Mouse (Mus musculus) intestine, embryonic 15.5 days (tissue): Measurements from ENCODE around the gene Obscn. TPM values are rescaled to one million over a fixed set of nuclear protein-coding genes. Genes with fewer than 3 reads are reported as not detected.

Experiments used
- ATAC-seq: fragments of 200-750 bp; cut with Nextera tagmentation; 2 replicates; pipeline ENCODE4 v1.8.0; 2017; ENCODE audit warnings: moderate TSS enrichment, moderate library complexity
- H3K27ac ChIP-seq: fragments of 300-500 bp; sonication (generic); 2 replicates; pipeline ENCODE4 v1.5.1; 2015; ENCODE audit warnings: mild to moderate bottlenecking, inconsistent platforms
- H3K27me3 ChIP-seq: fragments of 300-500 bp; sonication (generic); replicated peaks from 2 replicates; pipeline ENCODE4 v1.6.1; 2015; ENCODE audit warnings: inconsistent platforms
- H3K36me3 ChIP-seq: fragments of 300-500 bp; sonication (generic); 2 replicates; pipeline ENCODE4 v1.6.1; 2015; ENCODE audit warnings: inconsistent platforms
- H3K4me1 ChIP-seq: fragments of 300-500 bp; sonication (generic); replicated peaks from 2 replicates; pipeline ENCODE4 v1.6.1; 2015; ENCODE audit warnings: inconsistent platforms
- H3K4me2 ChIP-seq: fragments of 300-500 bp; sonication (generic); replicated peaks from 2 replicates; pipeline ENCODE4 v1.6.1; 2015; ENCODE audit warnings: mild to moderate bottlenecking, inconsistent platforms
- H3K4me3 ChIP-seq: fragments of 300-500 bp; sonication (generic); replicated peaks from 2 replicates; pipeline ENCODE4 v1.5.1; 2015; ENCODE audit warnings: inconsistent platforms
- H3K9ac ChIP-seq: fragments of 300-500 bp; sonication (generic); 2 replicates; pipeline ENCODE4 v1.6.1; 2015; ENCODE audit warnings: inconsistent platforms
- H3K9me3 ChIP-seq: fragments of 300-500 bp; sonication (generic); 2 replicates; pipeline ENCODE4 v1.6.1; 2016; ENCODE audit warnings: inconsistent platforms
- WGBS: fragments of 180-500 bp; shearing (Covaris S2); methylation state at CpG from one replicate; pipeline ENCODE4 v1.1.7; 2015; 5-methylcytosine and 5-hydroxymethylcytosine counted together
- polyA plus RNA-seq: library from polyadenylated mRNA; unstranded; fragments of >200 nt; fragmentation: Nextera tagmentation; extraction: Ambion mirVana; gene quantifications from 2 replicates; pipeline ENCODE4 v1.2.1, GENCODE M21; 2015

Gene Obscn
- polyA plus RNA-seq, 1 experiment from 2014 or later: 1.3 TPM

DNA sequence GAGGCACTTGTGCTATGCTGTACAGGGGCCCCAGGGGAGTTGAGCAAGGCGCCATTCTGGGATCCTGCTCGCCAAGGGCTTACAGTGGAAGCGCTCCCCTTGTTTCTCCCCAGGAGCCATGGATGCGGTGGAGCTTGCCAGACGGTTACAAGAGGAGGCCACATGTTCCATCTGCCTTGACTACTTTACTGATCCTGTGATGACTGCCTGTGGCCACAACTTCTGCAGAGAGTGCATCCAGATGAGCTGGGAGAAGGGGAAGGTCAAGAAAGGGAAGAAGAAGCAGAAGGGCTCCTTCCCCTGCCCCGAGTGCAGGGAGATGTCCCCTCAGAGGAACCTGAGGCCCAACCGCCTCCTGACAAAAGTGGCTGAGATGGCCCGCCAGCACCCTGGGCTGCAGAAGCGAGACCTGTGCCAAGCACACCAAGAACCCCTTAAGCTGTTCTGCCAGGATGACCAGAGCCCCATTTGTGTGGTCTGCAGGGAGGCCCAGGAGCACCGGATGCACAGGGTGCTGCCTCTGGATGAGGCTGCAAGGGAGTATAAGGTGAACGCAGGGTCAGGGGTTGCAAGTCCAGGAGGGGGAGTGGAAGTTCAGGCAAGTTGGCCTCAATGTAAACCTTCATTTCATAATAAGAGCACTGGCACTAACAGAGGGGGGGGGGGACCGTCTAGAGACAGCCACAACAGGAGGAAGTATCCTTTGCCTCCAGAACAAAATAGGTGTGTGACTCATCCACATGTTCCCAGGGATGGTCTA is 171.0 kb downstream of the Obscn start:
- Histone ChIP-seq H3K9me3 (no peaks in the 10 kb centered on the region), H3K36me3 (no peaks in the 10 kb centered on the region), H3K27me3 (peaks cover 11% of the 10 kb centered on the region; the same call in 1 of the 2 replicates), H3K27ac (no peak overlapping the region), H3K4me2 (no peak overlapping the region), H3K4me1 (peaks cover 14% of the 10 kb centered on the region), H3K4me3 (no peak overlapping the region), H3K9ac (no peak overlapping the region)
- ATAC-seq: peak; percentile 45; the same call in 1 of the 2 replicates
- WGBS: 42% methylated on average over 12 of the region's 12 CpGs

GRCm38 (mm10) chr11:58964216-58964615 is 172.0 kb downstream of the Obscn start:
- Histone ChIP-seq H3K27ac (no peak overlapping the region), H3K4me1 (peaks cover 15% of the 10 kb centered on the region), H3K4me3 (no peak overlapping the region), H3K27me3 (peaks cover 11% of the 10 kb centered on the region; the same call in 1 of the 2 replicates), H3K36me3 (no peaks in the 10 kb centered on the region), H3K4me2 (no peak overlapping the region), H3K9ac (no peak overlapping the region), H3K9me3 (no peaks in the 10 kb centered on the region)
- 89% methylated on average over 7 of the region's 7 CpGs for WGBS
- no peak for ATAC-seq

DNA sequence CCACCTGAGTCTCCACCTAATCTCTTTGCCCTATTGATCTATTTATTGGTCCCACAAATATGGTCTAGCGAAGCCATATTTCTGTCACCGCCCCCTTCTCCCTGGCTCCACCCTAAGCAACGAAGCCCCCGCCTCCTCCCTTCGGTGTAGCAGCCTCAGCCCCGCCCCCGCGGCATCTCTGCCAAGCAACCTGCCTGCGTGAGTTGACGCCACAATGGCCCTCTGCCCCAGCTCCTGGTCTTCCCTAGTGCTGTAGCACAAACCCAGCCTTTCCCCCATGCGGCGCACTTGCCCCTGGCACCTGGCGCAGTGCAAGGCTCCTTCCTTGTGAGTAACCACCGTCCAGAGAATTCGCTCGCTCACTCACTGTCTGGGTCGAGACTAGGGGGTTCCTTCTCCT is 172.7 kb downstream of the Obscn start:
- peaks cover 12% of the 10 kb centered on the region for H3K4me1 ChIP-seq
- no peak overlapping the region for H3K27ac ChIP-seq
- 0 out of 2 replicates have a peak overlapping the region, but pooled peaks have one; percentile 6 for H3K4me2 ChIP-seq
- no peak overlapping the region for H3K4me3 ChIP-seq
- no peak overlapping the region for H3K9ac ChIP-seq
- no peaks in the 10 kb centered on the region for H3K9me3 ChIP-seq
- ATAC-seq: no peak
- 37% methylated on average over 17 of the region's 17 CpGs for WGBS
- H3K36me3 ChIP-seq: no peaks in the 10 kb centered on the region
- H3K27me3 ChIP-seq: peaks cover 11% of the 10 kb centered on the region; the same call in 1 of the 2 replicates

DNA sequence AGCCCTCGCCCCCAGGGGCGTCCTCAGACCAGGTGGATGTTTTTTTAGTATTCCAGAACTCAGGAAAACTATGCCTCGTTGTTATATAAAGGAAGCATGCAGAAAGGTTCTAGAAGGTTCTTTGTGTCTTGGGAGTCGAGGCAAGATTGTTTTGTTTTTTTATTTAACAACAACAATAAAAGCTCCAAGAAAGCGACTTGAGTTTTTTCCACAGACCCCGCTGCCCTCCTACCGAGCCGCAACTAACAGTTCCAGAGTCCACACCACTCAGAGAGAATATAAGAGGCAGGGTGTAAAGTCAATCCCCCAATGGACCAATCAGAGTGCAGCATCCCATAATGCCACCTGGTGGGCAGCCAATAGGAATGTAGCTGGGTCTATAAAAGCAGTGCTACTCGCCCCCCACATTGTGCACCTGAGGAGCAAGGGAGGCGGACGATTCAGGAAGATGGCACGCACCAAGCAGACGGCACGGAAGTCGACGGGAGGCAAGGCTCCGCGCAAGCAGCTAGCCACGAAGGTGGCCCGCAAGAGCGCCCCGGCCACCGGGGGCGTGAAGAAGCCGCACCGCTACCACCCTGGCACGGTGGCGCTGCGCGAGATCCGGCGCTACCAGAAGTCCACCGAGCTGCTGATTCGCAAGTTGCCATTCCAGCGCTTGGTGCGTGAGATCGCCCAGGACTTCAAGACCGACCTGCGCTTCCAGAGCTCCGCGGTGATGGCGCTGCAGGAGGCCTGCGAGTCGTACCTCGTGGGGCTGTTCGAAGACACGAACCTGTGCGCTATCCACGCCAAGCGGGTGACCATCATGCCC is 174.6 kb downstream of the Obscn start:
- peaks cover 11% of the 10 kb centered on the region; the same call in 1 of the 2 replicates for H3K27me3 ChIP-seq
- no peaks in the 10 kb centered on the region for H3K36me3 ChIP-seq
- H3K4me3 ChIP-seq: no peak overlapping the region
- no peak overlapping the region for H3K9ac ChIP-seq
- ATAC-seq: no peak
- peaks cover 24% of the 10 kb centered on the region for H3K4me1 ChIP-seq
- no peak overlapping the region for H3K4me2 ChIP-seq
- 58% methylated on average over 50 of the region's 50 CpGs for WGBS
- no peaks in the 10 kb centered on the region for H3K9me3 ChIP-seq
- no peak overlapping the region for H3K27ac ChIP-seq

DNA sequence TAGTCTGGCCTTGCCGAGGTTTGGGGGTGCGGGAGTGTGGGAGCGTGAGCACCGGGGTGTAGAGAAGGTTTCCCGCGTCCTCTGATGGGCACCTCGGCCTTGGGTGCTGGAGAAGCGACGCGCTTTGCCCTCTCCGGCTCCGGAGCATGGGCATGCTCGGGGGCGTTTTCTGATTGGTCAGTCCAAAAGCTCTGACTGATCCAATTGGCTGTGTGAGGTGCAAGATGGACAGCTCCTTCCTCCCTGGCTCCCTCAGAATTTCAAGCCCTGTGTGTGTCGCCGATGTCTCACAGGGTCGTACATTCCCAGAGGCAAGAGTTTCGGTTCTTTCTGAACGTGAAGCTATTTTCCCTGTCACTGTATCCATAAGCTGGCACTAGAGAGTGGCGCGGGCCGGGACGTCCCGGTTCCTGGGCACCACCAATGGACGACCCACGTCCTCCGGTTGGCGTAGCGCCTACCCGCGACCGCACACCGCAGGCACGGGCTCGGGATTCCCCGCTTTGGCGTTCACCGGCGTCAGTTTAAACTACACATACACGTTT is 176.2 kb downstream of the Obscn start:
- H3K27ac ChIP-seq: no peak overlapping the region
- 0 out of 2 replicates have a peak overlapping the region, but pooled peaks have one; percentile 12 for H3K9ac ChIP-seq
- H3K4me1 ChIP-seq: peaks cover 19% of the 10 kb centered on the region
- peaks cover 11% of the 10 kb centered on the region; the same call in 1 of the 2 replicates for H3K27me3 ChIP-seq
- H3K4me3 ChIP-seq: peak overlapping the region; percentile 51
- no peaks in the 10 kb centered on the region for H3K36me3 ChIP-seq
- peak; percentile 88 for ATAC-seq
- WGBS: 2% methylated on average over 40 of the region's 40 CpGs
- H3K4me2 ChIP-seq: peak overlapping the region; percentile 82
- no peaks in the 10 kb centered on the region for H3K9me3 ChIP-seq

DNA sequence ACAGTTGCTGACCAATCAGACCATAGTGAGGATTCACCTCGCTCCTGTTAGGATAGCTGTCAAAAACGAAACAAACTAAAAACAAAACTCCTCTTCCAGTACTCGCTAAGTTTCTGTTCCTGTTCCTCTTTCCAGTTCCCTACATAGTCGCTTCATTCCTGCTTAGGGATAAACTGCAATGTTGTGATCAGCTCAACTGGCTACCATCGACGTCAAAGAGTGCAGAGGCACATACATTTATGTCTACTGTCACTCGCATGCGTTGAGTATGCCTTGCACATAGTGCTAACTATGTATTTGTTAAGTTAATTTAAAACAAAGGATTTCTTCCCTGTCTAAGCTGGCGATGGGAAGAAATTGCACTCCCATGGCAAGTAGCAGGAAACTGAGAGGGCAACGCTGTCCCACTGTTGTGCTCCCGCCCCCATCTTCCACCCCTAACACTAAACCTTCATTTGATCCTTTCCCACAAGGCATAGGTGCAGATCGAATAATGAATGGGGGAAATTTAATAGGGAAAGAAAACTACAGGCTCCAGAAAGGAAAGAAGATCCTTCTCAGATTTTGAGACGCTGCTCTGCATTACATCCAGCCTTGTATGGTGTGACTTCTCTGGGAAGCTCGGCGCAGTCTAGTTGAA is 176.9 kb downstream of the Obscn start:
- peaks cover 11% of the 10 kb centered on the region; the same call in 1 of the 2 replicates for H3K27me3 ChIP-seq
- WGBS: 28% methylated on average over 15 of the region's 15 CpGs
- peak overlapping the region; percentile 82 for H3K4me2 ChIP-seq
- peaks cover 19% of the 10 kb centered on the region for H3K4me1 ChIP-seq
- 0 out of 2 replicates have a peak overlapping the region, but pooled peaks have one; percentile 12 for H3K9ac ChIP-seq
- no peaks in the 10 kb centered on the region for H3K36me3 ChIP-seq
- H3K4me3 ChIP-seq: peak overlapping the region; percentile 51
- no peaks in the 10 kb centered on the region for H3K9me3 ChIP-seq
- no peak overlapping the region for H3K27ac ChIP-seq
- ATAC-seq: no peak

DNA sequence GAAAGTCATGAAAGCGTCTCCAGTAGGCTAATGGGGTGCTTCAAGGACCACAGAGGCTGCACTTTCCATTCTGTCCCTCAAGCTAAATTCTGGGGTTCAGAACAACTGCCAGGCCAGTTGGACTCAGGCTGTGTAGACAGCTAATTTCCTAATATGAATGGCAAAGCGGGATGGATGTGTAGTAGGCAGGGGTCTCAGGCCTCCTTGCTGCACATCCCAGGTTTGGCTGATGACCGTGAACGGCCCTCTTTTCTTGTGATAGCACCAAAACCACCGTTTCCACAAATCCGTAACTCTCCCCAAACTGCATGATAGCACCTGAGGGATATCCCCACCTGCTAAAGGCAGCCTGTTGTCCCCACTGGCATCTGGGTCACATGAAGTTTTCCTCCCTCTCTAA is 177.7 kb downstream of the Obscn start:
- Histone ChIP-seq H3K9me3 (no peaks in the 10 kb centered on the region), H3K4me1 (peaks cover 20% of the 10 kb centered on the region), H3K9ac (no peak overlapping the region), H3K36me3 (no peaks in the 10 kb centered on the region), H3K4me3 (no peak overlapping the region), H3K27me3 (peaks cover 11% of the 10 kb centered on the region; the same call in 1 of the 2 replicates), H3K4me2 (no peak overlapping the region), H3K27ac (no peak overlapping the region)
- no peak for ATAC-seq
- WGBS: 85% methylated on average over 6 of the region's 6 CpGs

- no peak overlapping the region for H3K27ac ChIP-seq
- H3K4me3 ChIP-seq: no peak overlapping the region; the same call in 1 of the 2 replicates
- ATAC-seq: no peak
- peak overlapping the region; percentile 88 for H3K4me2 ChIP-seq
- peaks cover 25% of the 10 kb centered on the region for H3K4me1 ChIP-seq
- H3K9ac ChIP-seq: no peak overlapping the region; the same call in 1 of the 2 replicates
- H3K27me3 ChIP-seq: peaks cover 8% of the 10 kb centered on the region; the same call in 1 of the 2 replicates
- H3K36me3 ChIP-seq: no peaks in the 10 kb centered on the region
- WGBS: 78% methylated on average over 5 of the region's 5 CpGs
- H3K9me3 ChIP-seq: no peaks in the 10 kb centered on the region
These were observed 178.8 kb downstream of the Obscn start for GRCm38 (mm10) chr11:58957226-58957914.

- Histone ChIP-seq H3K4me3 (peak overlapping the region; percentile 82), H3K4me1 (peaks cover 25% of the 10 kb centered on the region), H3K9ac (peak overlapping the region; percentile 95), H3K4me2 (peak overlapping the region; percentile 88), H3K9me3 (no peaks in the 10 kb centered on the region), H3K36me3 (no peaks in the 10 kb centered on the region), H3K27me3 (no peaks in the 10 kb centered on the region), H3K27ac (peak overlapping the region; percentile 100)
- 8% methylated on average over 8 of the region's 8 CpGs for WGBS
- ATAC-seq: no peak
These were observed 180.3 kb downstream of the Obscn start for GRCm38 (mm10) chr11:58955868-58956257.

GRCm38 (mm10) chr11:58955143-58955867 is 180.9 kb downstream of the Obscn start:
- Histone ChIP-seq H3K4me2 (peak overlapping the region; percentile 88), H3K4me1 (peaks cover 25% of the 10 kb centered on the region), H3K4me3 (peak overlapping the region; percentile 82), H3K9me3 (no peaks in the 10 kb centered on the region), H3K27ac (peak overlapping the region; percentile 100), H3K27me3 (no peaks in the 10 kb centered on the region), H3K36me3 (no peaks in the 10 kb centered on the region), H3K9ac (peak overlapping the region; percentile 95)
- peak; percentile 24 for ATAC-seq
- WGBS: under 1% methylated on average over 20 of the region's 20 CpGs
